In the genomic region with DNA sequence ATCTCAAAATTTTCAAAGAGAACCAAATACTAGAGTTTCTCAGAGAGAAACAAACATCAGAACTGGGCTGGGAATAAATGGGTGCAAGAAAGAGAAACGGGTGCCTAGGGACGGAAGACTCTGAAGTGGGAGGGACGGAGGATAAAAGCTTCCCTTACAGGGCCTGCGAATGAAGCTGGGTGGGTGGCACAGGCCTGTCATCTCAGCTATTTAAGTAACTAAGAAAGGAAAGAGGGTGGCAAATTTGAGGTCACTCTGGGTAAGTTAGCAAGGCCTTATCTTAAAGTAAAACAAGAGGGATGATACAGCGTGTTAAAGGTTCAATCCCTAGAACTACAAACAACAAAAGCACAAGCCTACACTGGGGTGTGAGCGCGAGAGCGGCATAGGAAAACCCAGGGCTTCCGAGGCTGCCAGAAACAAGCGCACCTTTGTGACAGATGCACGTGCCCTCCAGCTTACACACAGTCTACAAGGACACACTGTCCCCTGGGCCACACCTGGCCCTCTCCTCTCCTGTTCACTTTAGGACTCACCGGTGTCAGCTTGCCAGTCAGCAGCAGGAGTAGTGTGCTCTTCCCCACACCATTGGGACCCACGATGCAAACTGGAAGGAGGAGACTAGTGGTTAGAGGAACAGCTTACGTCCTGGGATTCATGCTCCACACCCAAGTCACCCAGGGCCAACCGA, we compare ENCODE assay signal across 25 mouse cellular contexts.
"Had no signal": no experiment of that assay in that cellular context is flagged by ENCODE, and none has a peak within 500 bp of the region (broad histone marks: within the 10 kb centered on the region; RNA-seq: fewer than 3 reads in every experiment).

No protein-coding gene starts in this region.

- H3K27me3 ChIP-seq: heart, embryonic 12.5 days; hindbrain, embryonic 12.5 days; intestine, embryonic 15.5 days; limb, embryonic 13.5 days; limb, embryonic 15.5 days; liver, embryonic 12.5 days had no signal

- H3K9ac ChIP-seq: heart, embryonic 12.5 days; hindbrain, embryonic 12.5 days; hindbrain, embryonic 14.5 days; intestine, embryonic 15.5 days; limb, embryonic 13.5 days; limb, embryonic 15.5 days; liver, embryonic 12.5 days; liver, embryonic 14.5 days had no signal

- H3K9me3 ChIP-seq: heart, embryonic 12.5 days; hindbrain, embryonic 10.5 days; hindbrain, embryonic 12.5 days; intestine, embryonic 15.5 days; limb, embryonic 13.5 days; limb, embryonic 15.5 days; liver, embryonic 12.5 days had no signal

- DNase-seq: gastrocnemius, adult 2 months; gastrocnemius, postnatal 10 days; gastrocnemius, postnatal 25 days; heart, postnatal 10 days; heart, postnatal 4 days; kidney, adult 18-20 months; kidney, adult 8-10 months; kidney, postnatal 10 days; kidney, postnatal 25 days; kidney, postnatal 4 days; layer of hippocampus, postnatal 36 days; left cerebral cortex, postnatal 4 days had no signal

- H3K4me2 ChIP-seq: heart, embryonic 12.5 days; hindbrain, embryonic 12.5 days; hindbrain, embryonic 14.5 days; intestine, embryonic 15.5 days; limb, embryonic 13.5 days; limb, embryonic 15.5 days; liver, embryonic 12.5 days had no signal

- H3K27ac ChIP-seq: gastrocnemius, adult 2 months; hindbrain, embryonic 10.5 days; hindbrain, embryonic 12.5 days; hindbrain, embryonic 14.5 days; intestine, embryonic 15.5 days; layer of hippocampus, adult 2 months; limb, embryonic 13.5 days; limb, embryonic 15.5 days; liver, embryonic 12.5 days; liver, embryonic 14.5 days had no signal

- H3K4me3 ChIP-seq: gastrocnemius, adult 2 months; heart, embryonic 12.5 days; hindbrain, embryonic 10.5 days; hindbrain, embryonic 12.5 days; intestine, embryonic 15.5 days; layer of hippocampus, adult 2 months; limb, embryonic 13.5 days; limb, embryonic 15.5 days; liver, embryonic 12.5 days had no signal

- ATAC-seq: hindbrain, embryonic 16.5 days; inflammation-experienced regulatory T-cells, adult 6 months; intestine, embryonic 15.5 days; intestine, postnatal 0 days; liver, embryonic 12.5 days had no signal

- H3K4me1 ChIP-seq: heart, embryonic 12.5 days; hindbrain, embryonic 10.5 days; hindbrain, embryonic 12.5 days; intestine, embryonic 15.5 days; limb, embryonic 13.5 days; limb, embryonic 15.5 days; liver, embryonic 12.5 days had no signal
